Mouse (Mus musculus) small intestine, adult 2 months (tissue): ENCODE measurements around the gene Dnaaf2.

Experiments
- CTCF ChIP-seq: fragments of 200-500 bp; IDR thresholded peaks from 2 replicates; pipeline ENCODE4 v1.5.1; 2012; ENCODE audit warnings: low read depth, mild to moderate bottlenecking, control low read depth, inconsistent platforms, low read length, moderate library complexity, mixed read lengths; ENCODE audit not compliant: insufficient replicate concordance, insufficient read length; ENCODE audit errors: extremely low read depth
- POLR2A ChIP-seq: fragments of 200-500 bp; IDR thresholded peaks from 2 replicates; pipeline ENCODE4 v1.6.1; 2012; ENCODE audit warnings: low read depth, mild to moderate bottlenecking, control low read depth, inconsistent platforms, low read length, moderate library complexity

DNA sequence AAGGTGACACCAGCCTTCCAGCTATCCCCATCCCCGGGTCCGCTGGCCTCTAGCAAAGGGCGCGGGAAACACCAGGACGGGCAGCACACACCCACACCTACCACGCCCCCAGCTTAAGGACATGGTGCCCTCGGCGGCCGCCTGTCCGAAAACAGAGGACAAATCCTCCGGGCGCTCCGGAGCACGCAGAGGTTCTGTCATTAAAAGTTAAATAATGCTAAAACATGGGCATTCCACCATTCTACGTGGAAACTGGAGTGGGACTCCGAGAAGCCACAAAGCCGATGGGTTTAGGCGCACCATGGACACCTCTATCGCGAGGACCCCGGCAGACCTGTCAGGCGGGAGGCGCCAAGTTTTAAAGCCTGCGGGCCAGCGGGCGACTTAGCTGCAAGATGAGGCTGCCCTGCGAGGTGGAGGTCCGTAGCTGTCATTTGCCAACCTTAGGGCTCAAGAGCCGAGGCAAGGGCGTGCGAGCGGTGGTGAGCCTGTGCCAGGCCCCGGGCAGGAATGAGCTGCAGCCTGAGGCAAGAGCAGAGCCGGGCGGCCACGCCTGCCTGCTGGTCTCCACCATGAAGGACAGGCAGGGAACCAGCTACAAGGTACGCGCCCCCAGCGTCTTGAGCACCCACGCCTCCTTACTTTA lies 29.6 kb downstream of the Dnaaf2 start, which contains the start of gene Lrr1:
- TF ChIP-seq CTCF (peak; percentile 28; the same call in 1 of the 2 replicates), POLR2A (peak; percentile 31; the same call in 1 of the 2 replicates)
